Mouse (Mus musculus) NIH3T3 (cell line): ENCODE measurements around the gene Vmn1r18.
"Not testable (repeated sequence)": the region's sequence is repeated elsewhere in the genome, so short reads cannot be mapped to it uniquely, and the experiment has no call there.

Source experiments
- DNase-seq: peaks from one replicate; pipeline ENCODE4 v3.0.0-alpha.2; 2012; ENCODE audit warnings: low read depth

Vmn1r18 gene

DNA sequence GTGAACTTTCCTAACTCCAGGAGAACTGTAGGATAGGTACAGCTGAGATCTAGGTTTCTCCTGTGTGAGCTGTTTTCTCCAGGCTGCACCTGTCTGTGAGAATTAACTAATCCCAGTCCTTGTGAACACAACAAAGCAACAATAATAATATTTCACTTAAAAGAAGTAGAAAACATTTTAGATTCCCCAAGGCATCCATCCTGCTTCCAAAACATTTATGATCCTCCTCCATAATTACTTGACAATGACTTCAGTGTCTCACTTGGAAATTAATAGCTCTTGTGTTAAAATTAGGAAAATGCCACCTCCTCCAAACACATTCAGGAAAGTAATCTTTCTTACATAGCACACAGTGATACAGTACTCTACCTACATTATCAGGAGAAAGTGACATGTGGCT lies at the start of gene Vmn1r18:
TSS of gene Vmn1r18 (minus strand) at position 101 of the 400 bp plus-strand sequence.
- DNase-seq = no peak

- DNase-seq = peak; percentile 50
Measured at GRCm38 (mm10) chr6:57431196-57431595, 35.6 kb upstream of the Vmn1r18 start.

- DNase-seq = no peak
Measured at GRCm38 (mm10) chr6:57428630-57429029, 33.0 kb upstream of the Vmn1r18 start, which contains the start of gene Vmn1r20. Vmn1r20 (plus strand) TSS chr6:57428930.

- not testable (repeated sequence) for DNase-seq
Measured at GRCm38 (mm10) chr6:57403480-57403879, 7.9 kb upstream of the Vmn1r18 start, which contains the start of gene Vmn1r19. Vmn1r19 (plus strand) TSS chr6:57403780.

- DNase-seq = no peak
Measured at GRCm38 (mm10) chr6:57367496-57367895, 28.1 kb downstream of the Vmn1r18 start.

DNA sequence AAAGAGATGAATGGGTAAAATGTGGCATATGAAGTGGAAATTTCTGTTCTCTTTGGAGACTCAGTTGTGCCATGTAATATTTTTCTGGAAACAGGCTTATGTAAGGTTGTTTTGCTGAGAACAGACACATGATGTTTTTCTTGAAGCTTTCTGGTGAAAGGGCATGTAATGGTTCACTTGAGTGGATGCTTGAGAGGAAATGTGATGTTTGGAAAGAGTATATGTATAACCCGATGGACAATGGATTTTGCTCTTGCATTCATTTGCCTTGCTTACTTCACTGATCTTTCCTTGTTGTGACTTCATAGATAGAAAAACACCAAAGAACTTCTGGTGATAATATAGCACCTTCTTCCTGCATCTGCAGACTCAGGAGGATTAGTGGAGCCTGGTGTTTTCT lies 29.7 kb downstream of the Vmn1r18 start:
- DNase-seq = not testable (repeated sequence)

DNA sequence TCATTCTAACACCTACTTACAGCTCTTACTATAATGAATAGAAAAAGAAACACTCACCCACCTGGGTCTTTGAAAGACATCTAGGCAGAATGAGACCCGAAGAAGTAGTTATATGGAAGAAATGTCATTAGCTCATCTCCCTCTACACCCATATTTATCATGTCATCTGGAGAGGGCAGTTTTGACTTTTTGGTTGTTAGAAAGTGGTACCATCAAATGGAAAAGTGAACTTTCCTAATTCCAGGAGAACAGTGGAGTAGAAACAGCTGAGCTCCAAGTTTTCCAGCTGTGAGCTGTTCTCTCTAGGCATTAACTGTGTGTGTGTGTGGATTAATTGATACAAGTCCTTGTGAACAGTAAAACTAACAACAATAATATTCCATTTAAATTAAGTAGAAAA lies 32.0 kb downstream of the Vmn1r18 start, which contains the start of gene Vmn1r17:
TSS of gene Vmn1r17 (minus strand) at position 101 of the 400 bp plus-strand sequence.
- no peak for DNase-seq

GRCm38 (mm10) chr6:57356864-57357263 lies 38.7 kb downstream of the Vmn1r18 start:
- DNase-seq = no peak

DNA sequence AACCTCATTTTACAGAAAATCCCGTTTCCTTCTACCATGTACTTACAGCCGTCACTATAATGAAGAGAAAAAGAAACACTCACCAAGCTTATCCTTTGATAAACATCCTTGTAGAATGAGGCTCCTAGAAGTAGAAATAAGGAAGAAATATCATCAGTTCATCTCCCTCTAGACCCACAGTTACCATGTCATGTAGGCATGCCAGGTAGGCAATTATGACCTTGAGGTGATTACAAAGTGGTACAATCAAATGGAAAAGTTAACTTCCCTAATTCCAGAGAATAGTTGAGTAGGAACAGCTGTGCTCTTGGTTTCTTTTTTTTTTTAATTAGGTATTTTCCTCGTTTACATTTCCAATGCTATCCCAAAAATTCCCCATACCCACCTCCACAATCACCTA lies 66.2 kb downstream of the Vmn1r18 start, which contains the start of gene Vmn1r16:
TSS of gene Vmn1r16 (minus strand) at position 101 of the 400 bp plus-strand sequence.
- no peak for DNase-seq
